Mouse (Mus musculus) ES-E14 (cell line): ENCODE results near the gene Zfp784.

Experiments
- CHD2 ChIP-seq: IDR thresholded peaks from 2 replicates; pipeline ENCODE4 v1.6.1; 2014; ENCODE audit warnings: mild to moderate bottlenecking, low read depth, low read length, inconsistent platforms
- HCFC1 ChIP-seq: IDR thresholded peaks from 2 replicates; pipeline ENCODE4 v1.6.1; 2012; ENCODE audit warnings: low read length, inconsistent platforms, borderline replicate concordance; ENCODE audit not compliant: insufficient read depth
- MAFK ChIP-seq: IDR thresholded peaks from 2 replicates; pipeline ENCODE4 v1.6.1; 2014; ENCODE audit warnings: mild to moderate bottlenecking, low read depth, low read length, inconsistent platforms; ENCODE audit not compliant: insufficient read depth
- ZC3H11A ChIP-seq: IDR thresholded peaks from 2 replicates; pipeline ENCODE4 v1.6.1; 2012; ENCODE audit warnings: low read depth, mild to moderate bottlenecking, inconsistent platforms, low read length, borderline replicate concordance
- ZNF384 ChIP-seq: IDR thresholded peaks from 2 replicates; pipeline ENCODE4 v1.6.1; 2012; ENCODE audit warnings: low read depth, low read length, inconsistent platforms

GRCm38 (mm10) chr7:5073586-5073985 lies 35.3 kb upstream of the Zfp784 start:
- no peak for TF ChIP-seq CHD2
- TF ChIP-seq ZC3H11A = no peak
- TF ChIP-seq MAFK = no peak
- no peak for TF ChIP-seq ZNF384
- no peak for TF ChIP-seq HCFC1
